Mouse (Mus musculus) brain, embryonic 14.5 days (tissue): ENCODE results near the gene Cfap97d2.

Experiments
- CTCF ChIP-seq: fragments of 200-500 bp; IDR thresholded peaks from 2 replicates; pipeline ENCODE4 v1.5.1; 2012; ENCODE audit warnings: inconsistent platforms, mild to moderate bottlenecking, moderate library complexity, borderline replicate concordance; ENCODE audit not compliant: insufficient read depth, insufficient read length; ENCODE audit errors: extremely low read depth
- POLR2A ChIP-seq: fragments of 200-500 bp; IDR thresholded peaks from 2 replicates; pipeline ENCODE4 v1.6.1; 2012; ENCODE audit warnings: mild to moderate bottlenecking, inconsistent platforms, borderline replicate concordance; ENCODE audit not compliant: poor library complexity, insufficient read depth, insufficient read length, severe bottlenecking; ENCODE audit errors: extremely low read depth

DNA sequence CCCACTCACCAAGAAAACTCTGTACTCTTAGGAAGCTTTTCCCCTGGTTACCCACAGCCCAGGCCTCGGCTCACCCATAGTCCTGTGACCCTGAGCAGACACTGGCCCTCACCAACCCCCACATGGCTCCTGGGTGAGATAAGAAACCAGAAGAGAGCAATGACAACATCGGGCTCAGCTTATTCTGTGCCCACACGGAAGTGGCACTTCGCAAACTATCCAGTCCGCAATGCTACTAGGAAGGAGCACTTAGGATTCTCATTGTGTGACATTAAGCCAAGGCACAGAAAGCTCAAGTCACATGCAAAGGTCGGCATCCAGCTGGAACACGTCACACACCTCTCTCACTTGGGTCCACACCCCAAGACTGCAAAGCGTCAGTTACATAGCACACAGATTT lies 39.7 kb upstream of the Cfap97d2 start:
- TF ChIP-seq CTCF (no peak), POLR2A (no peak)
